Mouse (Mus musculus) ovary, adult 18-20 months (tissue): ENCODE results near the gene Ppl.

Source experiments
- DNase-seq: peaks from one replicate; pipeline ENCODE4 v3.0.0; 2022; ENCODE audit warnings: low spot score, mixed read lengths

The Ppl gene

DNA sequence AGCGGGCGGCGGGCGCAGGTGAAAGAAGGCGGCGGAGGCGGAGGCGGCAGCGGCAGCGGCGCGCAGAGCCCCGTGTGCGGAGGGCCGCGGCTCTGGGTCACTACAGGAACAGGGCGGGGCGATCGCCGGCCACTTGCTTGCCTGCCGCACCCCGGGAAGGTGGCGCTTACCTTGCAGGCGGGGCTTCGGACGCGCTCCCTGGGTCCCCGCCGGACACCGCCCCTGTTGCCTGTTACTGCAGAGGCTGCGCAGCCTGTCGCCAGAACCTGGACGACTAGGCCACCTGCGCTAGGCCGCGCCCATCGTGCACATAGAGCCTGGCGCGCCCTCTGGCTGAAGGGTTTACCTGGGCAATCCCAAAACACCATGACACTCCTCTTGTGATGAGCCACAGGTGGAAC lies at the start of gene Ppl:
Gene Ppl, minus strand, starts transcription at position 21 of the 401 bp plus-strand sequence.
- DNase-seq: peak; percentile 62

DNA sequence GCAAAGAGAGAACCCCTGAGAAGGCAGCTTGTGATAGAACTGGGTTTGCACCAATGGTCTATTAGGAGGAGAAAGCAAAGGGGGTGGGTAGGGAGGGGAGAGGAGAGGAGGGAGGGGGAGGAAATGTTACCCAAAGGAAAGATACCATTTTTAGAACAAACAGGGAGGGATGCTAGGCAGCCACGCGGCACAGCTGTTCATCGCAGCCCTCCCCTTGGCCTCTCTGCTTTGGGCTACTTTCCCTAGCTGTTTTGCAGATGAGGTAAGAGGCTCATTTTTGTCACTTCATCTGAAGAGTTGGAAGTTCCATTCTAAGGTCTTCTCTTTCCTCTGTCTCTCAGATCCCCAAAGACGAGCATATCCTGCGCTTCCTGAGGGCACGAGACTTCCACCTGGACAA lies 40.4 kb upstream of the Ppl start:
- no peak for DNase-seq

DNA sequence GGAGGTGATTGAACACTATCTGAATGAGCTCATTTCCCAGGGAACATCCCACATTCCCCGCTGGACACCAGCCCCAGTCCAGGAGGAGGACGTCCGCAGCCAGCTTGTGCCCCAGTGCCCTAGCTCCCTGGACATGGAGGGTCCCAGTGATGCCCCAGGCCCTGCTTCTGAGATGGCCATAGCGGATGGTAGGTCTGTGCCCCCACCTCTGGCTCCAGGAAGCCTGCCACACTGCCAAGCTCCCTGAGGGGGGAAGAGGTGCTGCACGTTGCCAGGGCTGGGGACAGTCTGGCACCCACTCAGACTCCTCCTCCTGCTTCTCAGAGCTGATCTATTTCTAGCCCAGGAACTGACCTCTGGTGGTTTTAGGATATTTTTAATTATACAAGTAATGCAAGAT lies 36.6 kb upstream of the Ppl start:
- no peak for DNase-seq

DNA sequence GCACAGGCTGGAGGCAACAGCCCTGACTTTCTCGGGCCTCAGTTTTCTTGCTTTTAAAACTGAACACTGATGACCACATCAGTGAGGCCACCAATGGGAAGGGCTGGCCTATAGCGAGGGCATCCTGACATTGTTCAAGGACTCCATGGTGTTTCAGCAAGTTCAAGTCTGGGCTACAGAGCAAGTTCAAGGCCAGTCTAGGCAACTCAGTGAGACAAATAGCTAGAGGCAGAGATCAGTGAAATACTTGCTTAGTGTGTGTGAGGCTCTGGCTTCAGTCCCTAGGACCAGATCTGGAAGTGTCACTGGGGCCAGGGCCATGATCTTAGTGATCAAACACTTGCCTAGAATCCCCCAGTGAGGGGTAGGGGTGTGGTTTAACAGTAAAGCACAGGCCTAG lies 35.8 kb upstream of the Ppl start:
- no peak for DNase-seq

DNA sequence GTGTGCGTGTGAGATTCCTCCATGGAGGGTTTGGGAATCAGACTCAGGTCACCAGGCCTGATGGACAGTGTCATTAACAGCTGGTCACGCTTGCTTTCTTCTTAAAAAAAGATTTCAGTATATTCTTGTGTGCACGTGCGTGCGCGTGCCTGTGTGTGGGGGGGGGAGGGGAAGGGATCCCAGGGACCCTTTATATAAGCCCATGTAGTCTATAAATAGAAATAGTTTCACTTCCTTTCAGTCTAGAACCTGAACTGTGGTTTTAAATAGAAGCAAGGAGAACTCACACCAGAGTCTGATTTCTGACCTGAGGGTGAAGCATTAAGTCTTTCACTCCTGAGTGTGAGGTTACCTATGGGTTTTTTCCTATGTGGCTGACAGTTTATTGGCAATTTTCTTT lies 32.1 kb upstream of the Ppl start:
- DNase-seq: no peak

DNA sequence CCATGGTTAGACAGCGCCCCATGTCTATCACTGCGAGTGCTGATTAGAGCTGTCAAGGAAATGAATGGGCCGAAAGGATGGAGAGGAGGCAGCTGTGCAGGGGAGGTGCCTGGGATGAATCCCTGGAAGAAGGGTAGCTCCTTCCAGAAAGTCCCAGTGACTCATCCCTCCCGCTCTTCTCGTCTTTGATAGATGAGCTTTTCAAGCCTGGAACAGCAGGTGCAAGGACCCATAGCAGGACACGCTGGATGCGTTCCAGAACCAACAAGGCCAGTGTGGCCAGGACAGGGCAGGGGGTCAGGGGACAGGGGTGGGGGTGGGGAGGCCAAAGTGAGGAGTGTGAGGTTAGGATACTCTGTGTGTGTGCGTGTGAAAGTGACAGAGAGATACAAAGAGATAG lies 27.0 kb upstream of the Ppl start:
- no peak for DNase-seq

- no peak for DNase-seq
Measured at GRCm38 (mm10) chr16:5157113-5157512, 24.9 kb upstream of the Ppl start.

DNA sequence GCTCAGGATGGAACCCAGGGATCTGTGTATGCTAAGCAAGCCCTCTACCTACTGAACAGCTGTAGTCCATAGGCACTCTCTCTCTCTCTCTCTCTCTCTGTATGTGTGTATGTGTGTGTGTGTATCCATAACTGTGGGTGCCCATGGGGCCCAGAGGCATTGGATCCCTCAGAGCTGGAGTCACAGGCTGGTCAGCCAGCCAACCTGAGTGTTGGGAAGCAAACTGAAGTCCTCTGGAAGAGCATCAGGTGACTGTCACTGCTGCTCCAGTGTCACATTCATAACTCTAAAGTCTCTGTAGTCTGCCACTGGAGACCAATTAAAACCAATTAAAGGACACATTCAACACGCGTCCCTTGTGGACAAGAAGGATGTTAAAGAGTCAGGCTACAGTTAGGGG lies 24.3 kb upstream of the Ppl start:
- no peak for DNase-seq

GRCm38 (mm10) chr16:5155014-5155413 lies 22.8 kb upstream of the Ppl start:
- no peak for DNase-seq

GRCm38 (mm10) chr16:5153299-5154026 lies 21.2 kb upstream of the Ppl start:
- no peak for DNase-seq

DNA sequence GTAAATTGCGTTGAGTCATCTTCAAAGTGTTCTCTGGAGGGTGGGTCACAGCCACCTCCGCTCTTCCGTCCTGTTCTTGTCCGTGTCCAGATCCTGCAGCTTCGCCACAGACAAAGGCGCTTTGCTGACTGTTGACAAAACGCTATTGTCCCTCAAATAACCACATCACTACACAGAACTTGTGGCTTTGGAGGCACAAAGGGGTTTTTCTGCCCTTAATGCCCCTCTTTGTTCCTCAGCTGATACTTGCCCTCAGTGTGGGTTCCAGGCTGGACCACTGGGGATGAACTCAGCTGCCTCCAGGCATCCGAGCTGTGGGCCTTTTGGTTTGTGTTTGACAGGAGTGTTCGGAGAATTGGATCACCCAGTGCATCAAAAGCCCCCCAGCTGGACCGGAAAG lies 18.3 kb upstream of the Ppl start:
- no peak for DNase-seq

DNA sequence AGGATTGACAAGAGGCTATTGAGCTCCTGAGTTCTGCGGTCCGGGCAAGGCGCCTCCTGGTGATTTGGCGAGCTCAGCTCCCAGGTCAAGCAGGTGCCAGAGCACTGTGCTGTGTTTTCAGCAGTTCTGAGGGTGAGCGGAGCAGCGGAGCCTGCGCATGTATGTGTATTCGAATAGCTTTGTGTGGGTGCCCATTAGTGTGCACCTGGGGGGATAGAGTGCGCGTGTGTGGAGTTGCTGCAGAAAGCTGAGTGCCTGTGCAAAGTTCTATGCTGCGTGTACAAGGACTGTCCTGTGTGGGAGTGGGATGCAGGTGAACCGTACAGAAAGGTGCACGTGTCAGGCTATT lies 14.8 kb upstream of the Ppl start, which contains the start of gene Sec14l5:
Gene Sec14l5, plus strand, starts transcription at position 73 of the 349 bp plus-strand sequence.
- DNase-seq: no peak

- peak; percentile 67 for DNase-seq
Measured at GRCm38 (mm10) chr16:5146367-5147036, 14.3 kb upstream of the Ppl start.

- DNase-seq: no peak
Measured at GRCm38 (mm10) chr16:5145570-5145969, 13.3 kb upstream of the Ppl start.

DNA sequence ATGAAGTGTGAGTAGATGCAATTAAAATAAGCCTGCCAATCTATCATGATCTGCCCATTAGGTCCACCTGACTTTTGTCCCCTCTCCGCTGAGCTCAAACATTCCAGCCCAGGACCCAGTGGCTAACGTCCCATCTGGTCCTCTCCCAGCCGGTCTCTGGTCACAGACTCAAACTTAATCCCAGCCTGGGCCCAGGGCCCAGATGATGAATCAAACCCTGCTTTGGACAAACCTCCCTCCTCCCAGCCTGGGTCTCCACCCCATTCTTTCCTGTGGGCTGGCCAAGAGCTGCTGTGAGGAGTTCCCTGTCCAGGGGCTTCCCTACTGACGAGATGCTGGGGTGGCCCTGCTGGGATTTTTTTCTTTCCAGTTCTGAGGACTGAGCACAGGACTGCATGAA lies 7.5 kb upstream of the Ppl start:
- peak; percentile 34 for DNase-seq

- DNase-seq: no peak
Measured at GRCm38 (mm10) chr16:5137006-5137540, 4.9 kb upstream of the Ppl start.

GRCm38 (mm10) chr16:5136505-5136904 lies 4.3 kb upstream of the Ppl start:
- peak; percentile 75 for DNase-seq

DNA sequence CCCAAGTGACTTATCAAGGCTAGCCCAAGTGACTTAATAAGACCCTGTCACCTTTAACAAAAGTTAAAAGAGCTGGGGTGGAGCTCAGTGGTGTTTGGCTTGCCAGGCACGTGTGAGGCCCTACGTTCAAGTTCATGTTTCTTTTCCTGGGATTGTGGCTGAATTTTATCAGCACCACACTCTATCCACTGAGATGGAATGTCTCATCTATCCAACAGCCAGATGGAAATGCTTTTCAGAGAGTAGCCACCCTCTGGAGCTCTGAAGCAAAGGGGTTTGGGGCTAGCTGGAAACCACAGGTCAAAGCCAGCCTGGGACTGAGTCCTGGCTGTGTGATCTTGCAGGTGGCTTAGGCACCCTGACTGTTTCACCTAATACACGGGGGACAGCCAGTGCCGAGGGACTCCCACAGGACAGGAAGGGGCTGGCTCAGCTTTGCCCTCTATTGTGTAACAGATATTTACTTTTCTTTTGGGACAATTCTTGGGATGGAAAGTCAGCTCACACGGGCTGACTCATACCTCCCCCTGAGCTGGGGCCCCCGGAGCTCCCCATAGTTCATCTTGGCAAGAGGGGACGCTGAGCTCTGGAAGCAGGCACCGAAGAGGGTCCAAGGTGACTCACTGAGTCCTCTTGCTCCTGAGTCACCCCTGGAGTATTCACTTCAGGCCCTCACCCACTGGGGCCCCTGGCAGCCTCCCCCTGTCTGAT lies 3.5 kb upstream of the Ppl start:
- peak; percentile 18 for DNase-seq

DNA sequence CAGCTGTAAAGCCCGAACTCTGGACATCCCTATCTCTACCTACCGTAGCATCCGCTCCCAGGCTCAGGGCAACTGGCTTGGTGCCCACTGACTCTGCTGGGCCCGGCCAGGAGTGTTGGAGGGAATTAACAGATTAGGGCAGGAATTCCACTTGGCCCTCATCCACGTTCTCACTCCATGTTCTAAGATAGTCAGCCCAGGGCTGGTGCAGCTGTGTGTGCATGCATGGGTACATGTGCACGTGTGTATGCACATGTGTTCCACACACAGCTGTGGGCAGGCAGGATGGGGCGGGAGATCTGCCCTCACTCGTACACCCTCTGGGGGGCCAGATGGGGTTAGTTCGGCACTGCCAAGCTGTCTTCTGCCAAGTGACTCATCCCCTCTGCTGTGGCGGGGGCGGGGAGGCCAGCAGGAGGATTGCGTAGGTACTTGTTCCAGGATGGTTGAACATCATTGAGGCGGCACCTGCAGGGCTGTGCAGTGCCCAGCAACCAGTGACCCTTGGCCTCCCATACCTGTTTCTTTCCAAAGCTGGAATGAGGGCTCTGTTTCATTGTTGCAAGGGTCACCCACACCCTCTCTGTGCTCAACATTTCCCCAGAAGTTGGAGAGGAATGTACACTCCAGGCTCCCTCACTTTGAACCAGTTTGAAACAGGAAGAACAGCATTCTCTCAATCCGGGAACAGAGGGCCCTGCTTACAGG lies 2.6 kb upstream of the Ppl start:
- peak; percentile 68 for DNase-seq

- no peak for DNase-seq
Measured at GRCm38 (mm10) chr16:5131251-5131922, 834 bp downstream of the Ppl start.

- peak; percentile 79 for DNase-seq
Measured at GRCm38 (mm10) chr16:5130766-5131165, 1.5 kb downstream of the Ppl start.

DNA sequence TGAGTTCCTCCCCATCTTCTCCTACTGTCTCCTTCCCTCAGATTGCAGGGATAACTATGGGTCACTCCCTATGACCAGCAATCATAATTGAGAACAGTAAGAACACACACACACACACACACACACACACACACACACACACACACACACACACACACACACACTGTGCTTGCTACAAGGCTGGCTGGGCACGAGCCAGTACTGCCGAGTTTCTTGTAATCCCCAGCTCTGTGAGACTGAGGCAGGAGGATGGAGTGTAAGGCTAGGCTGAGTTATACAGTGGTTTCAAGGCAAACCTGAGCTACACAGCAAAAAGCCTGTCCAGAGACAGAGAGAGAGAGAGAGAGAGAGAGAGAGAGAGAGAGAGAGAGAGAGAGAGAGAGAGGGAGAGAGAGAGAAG lies 2.0 kb downstream of the Ppl start:
- DNase-seq: no peak
